Mouse (Mus musculus) bone marrow, adult 2 months (tissue): ENCODE results near the gene Tmf1. TPM values are rescaled to one million over a fixed set of nuclear protein-coding genes. Genes with fewer than 3 reads are reported as not detected.

ENCODE experiments used
- H3K27ac ChIP-seq: fragments of 200-500 bp; 2 replicates; pipeline ENCODE4 v1.5.1; 2012; ENCODE audit warnings: low read depth, mild to moderate bottlenecking, control low read depth, inconsistent platforms, low read length; ENCODE audit not compliant: control insufficient read depth, poor library complexity, insufficient read depth
- H3K4me1 ChIP-seq: fragments of 200-500 bp; 2 replicates; pipeline ENCODE4 v1.6.1; 2011; ENCODE audit warnings: low read length; ENCODE audit not compliant: control insufficient read depth, insufficient read depth
- H3K4me3 ChIP-seq: fragments of 200-500 bp; replicated peaks from 2 replicates; pipeline ENCODE3; 2011; ENCODE audit warnings: mild to moderate bottlenecking, low read depth, low read length, control low read depth; ENCODE audit not compliant: control insufficient read depth
- CTCF ChIP-seq: fragments of 200-500 bp; IDR thresholded peaks from 2 replicates; pipeline ENCODE4 v1.5.1; 2011; ENCODE audit warnings: low read length, control low read depth; ENCODE audit not compliant: control insufficient read depth, insufficient read depth
- POLR2A ChIP-seq: fragments of 200-500 bp; IDR thresholded peaks from 2 replicates; pipeline ENCODE4 v1.6.1; 2011; ENCODE audit warnings: low read depth, mild to moderate bottlenecking, control low read depth, low read length, borderline replicate concordance; ENCODE audit not compliant: control insufficient read depth
- WGBS: fragments of 180-500 bp; shearing (Covaris S2); methylation state at CpG from one replicate; pipeline ENCODE4 v1.1.7; 2018; 5-methylcytosine and 5-hydroxymethylcytosine counted together
- polyA plus RNA-seq: library from polyadenylated mRNA; stranded (reverse); fragments of >200 nt; gene quantifications from 2 replicates; pipeline ENCODE4 v1.2.4, GENCODE M21; 2011; ENCODE audit warnings: low replicate concordance; ENCODE audit not compliant: missing spikeins, insufficient read depth, insufficient read length

The Tmf1 gene
- polyA plus RNA-seq, 1 experiment = 36.2 TPM

DNA sequence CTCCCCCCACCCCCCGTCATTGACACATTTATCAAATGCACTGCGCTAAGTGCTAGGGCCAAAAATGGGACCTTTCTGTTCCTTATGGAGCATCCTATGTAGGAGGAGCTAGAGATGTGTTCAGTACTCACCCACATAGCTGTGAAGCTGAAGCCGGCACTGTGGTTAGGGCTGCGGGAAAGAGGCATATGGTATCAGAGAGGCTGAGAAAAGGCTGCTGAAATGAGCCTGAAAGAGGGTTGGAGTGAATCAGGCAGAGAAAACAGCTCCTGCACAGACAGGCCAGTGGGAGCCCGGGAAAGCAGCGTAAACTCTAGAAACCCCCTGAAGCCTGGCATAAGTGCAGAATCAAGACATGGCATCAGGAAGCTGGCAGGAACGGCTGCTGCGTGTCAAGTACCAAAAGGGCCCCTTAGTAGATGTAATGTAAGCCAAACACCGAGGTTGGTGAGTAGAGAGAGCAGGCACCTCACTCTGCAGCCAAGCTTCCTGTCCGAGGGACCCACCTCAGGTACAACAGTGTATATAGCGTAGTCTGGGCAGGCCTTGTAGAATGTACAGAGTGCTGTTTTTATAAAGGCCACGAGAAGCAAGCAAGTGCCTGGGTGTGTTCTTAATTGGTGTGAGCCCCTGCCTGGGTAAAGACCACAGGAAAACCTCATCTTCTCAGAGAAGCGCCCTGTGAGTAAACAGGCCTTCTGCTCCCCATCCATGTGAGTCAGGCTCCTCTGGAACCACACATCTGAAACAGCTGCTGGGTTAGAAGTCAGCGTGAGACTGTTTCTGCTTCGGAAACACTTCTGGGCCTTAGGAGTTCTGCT lies 42.5 kb upstream of the Tmf1 start:
- Histone ChIP-seq H3K4me1 (peaks cover 4% of the 10 kb centered on the region), H3K4me3 (no peak overlapping the region), H3K27ac (no peak overlapping the region; the same call in 1 of the 2 replicates)
- 43% methylated on average over 15 of the region's 15 CpGs for WGBS
- TF ChIP-seq CTCF = no peak
- TF ChIP-seq POLR2A = no peak

DNA sequence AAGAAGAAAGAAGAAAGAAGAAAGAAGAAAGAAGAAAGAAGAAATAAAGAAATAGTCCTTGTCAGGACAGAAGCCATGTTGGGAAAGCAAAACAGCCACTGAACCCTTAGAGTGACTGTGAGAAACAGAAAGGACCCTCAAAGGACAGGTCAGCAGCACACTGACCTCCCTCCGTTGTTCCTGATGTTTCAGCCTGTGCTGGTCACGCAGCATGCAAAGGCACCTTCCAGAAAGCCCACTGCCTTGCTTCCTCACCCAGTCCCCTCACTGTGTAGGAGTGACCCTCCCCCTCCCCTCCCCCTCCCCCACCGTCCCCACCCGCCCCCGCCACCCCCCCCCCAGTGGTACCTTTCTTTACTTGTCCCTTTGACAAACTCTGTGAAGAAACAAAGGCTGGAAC lies 41.8 kb upstream of the Tmf1 start:
- H3K4me1 ChIP-seq = peaks cover 4% of the 10 kb centered on the region
- no peak overlapping the region for H3K27ac ChIP-seq
- TF ChIP-seq CTCF (no peak), POLR2A (no peak)
- H3K4me3 ChIP-seq = no peak overlapping the region
- WGBS = 95% methylated on average over 2 of the region's 5 CpGs

DNA sequence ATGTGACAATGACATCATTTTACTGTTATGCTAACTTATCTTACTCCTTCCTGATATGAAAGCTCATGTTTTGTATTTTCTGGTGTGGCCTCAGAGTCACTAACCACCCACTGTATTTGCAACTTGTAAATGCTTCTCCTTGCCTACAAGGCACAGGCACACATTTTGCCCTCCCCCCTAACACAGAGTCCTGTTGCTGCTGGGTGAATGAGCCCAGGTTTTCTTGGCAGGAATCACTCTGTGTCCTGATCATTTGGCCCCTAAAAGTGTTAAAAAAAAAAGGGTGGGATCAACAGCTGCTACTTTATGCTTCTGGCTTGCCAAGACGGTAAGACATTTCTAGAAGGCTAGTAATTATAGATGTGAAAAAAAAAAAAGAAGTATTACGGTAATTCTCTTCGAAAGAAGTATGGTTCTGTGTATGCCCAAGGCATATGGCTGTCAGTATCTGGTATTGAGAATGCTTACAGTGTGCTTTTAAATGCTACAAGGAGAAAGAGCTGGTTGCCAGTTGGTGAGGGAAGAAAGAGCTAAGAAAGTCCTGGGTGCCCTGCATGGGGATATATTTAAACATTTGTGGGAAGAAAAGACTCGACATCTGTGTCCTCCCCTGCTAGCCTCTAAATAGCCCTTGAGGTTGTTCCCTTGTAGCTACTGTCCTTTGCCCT lies 37.4 kb upstream of the Tmf1 start:
- TF ChIP-seq POLR2A (no peak), CTCF (no peak)
- WGBS = 68% methylated on average over 4 of the region's 4 CpGs
- Histone ChIP-seq H3K4me3 (no peak overlapping the region), H3K4me1 (peaks cover 1% of the 10 kb centered on the region; the same call in 1 of the 2 replicates), H3K27ac (no peak overlapping the region)

DNA sequence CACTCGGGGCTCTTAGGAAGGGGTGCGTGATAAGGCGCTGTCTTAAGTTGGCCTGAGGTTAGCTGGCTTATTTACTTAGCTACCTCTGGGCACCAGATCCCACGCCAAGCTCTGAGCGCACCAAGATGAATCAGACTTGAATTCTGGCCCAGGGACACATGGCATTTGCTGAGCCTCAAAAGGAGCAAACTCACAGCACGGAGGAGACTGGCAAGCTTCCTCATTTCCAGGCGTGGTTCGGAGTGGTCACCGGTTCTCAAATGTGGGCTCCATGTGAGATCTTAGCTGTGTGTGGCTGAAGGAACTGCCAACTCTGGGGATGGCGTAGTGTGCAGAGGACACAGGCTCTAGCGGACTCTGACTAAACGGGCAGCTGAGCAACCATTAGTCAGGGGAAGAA lies 33.1 kb upstream of the Tmf1 start:
- WGBS = 2% methylated on average over 12 of the region's 12 CpGs
- H3K4me3 ChIP-seq = peak overlapping the region; percentile 33
- H3K4me1 ChIP-seq = peaks cover 1% of the 10 kb centered on the region; the same call in 1 of the 2 replicates
- H3K27ac ChIP-seq = no peak overlapping the region; the same call in 1 of the 2 replicates
- no peak for TF ChIP-seq CTCF

DNA sequence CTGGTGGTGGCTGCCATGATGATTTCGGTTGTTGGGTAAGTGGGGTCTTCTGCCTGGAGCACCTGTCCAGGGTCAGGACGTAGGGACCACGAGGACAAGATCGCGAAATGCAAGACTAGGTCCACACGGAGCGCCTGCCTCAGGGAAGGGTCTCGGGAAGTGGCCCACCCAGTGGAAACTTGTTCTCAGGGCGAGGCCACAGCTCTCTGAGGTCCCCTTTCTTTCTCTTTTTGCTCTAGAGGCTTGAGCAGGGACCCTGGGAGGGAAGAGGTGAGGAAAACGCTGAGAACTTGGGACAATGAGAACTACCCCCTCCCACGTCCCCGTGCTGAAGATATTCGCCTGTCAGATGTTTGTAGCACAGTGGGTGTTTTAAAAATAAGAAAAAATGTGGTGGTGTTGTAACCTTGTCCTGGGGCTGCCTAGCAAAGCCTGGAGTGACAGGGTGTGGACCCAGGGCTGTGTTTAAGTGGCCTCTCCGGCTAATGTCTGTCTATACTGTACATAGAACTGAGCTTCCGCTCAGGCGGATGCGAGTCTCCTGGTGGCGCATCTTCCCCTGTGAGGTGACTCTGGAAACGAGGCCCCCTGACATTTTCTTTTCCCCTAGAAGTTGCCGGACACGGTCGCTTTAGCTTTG lies 32.2 kb upstream of the Tmf1 start:
- Histone ChIP-seq H3K4me3 (peak overlapping the region; percentile 94), H3K4me1 (peaks cover 1% of the 10 kb centered on the region; the same call in 1 of the 2 replicates), H3K27ac (peak overlapping the region; percentile 79)
- TF ChIP-seq CTCF = no peak
- no peak for TF ChIP-seq POLR2A
- WGBS = under 1% methylated on average over 22 of the region's 22 CpGs

DNA sequence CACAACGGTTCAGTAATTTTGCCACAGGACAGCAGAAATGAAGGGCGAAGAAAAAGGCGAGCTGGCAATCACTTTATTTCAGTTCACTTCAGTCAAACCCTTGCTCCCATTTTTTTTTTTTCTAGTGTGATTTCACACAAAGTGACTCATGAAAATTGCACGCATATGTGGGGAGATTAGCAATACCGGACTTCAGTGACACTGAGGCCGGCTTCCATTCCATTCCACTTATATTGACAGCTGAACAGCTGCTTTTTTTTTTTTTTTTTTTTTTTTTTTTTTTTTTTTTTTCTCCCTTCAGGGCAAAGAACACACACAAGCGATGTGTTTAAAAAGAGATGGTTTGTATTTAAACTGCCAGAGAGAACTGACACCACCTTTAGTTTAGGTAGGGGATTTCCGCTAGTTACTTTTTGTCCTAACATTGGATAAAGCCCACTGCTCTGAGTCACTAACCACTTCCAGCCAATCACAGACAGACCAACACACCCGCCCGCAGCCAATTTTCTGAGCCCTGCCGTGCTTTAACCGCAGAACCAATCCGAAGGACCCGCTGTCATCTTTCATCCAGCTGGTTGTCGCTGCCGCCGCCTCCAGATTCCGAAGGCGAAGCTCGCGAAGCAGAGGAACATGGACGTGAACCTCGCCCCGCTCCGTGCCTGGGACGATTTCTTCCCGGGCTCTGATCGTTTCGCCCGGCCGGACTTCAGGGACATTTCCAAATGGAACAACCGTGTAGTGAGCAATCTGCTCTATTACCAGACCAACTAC lies 31.5 kb upstream of the Tmf1 start, which contains the start of gene Arl6ip5:
Arl6ip5 (plus strand) TSS at position 499 of the 771 bp plus-strand sequence.
- Histone ChIP-seq H3K4me3 (peak within 1 kb of the TSS; percentile 94), H3K27ac (peak within 1 kb of the TSS; percentile 79), H3K4me1 (peaks cover 1% of the 10 kb centered on the region; the same call in 1 of the 2 replicates)
- WGBS = 5% methylated on average over 32 of the region's 32 CpGs
- 0 out of 2 replicates have a peak, but pooled peaks have one; percentile 4 for TF ChIP-seq CTCF
- TF ChIP-seq POLR2A = peak; percentile 69; the same call in 1 of the 2 replicates

DNA sequence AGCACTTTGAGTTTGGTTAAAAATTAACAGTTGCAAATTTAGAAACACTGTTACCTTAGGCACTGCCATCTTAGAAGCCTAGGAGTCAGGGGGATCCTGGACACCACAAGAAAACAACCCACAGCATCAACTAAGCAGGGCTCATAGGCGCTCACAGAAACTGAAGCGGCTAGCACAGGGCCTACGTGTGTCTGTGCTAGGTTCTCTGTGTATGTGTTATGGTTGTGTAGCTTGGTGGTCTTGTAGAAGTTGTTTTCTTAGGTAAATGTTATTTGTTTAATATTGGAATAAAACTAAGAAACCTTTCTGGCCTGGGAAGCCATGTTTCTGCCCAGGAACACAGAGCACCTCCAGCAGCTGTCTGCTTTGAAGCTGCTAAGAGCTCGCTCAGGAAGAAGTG lies 30.8 kb upstream of the Tmf1 start:
- WGBS = 85% methylated on average over 4 of the region's 4 CpGs
- Histone ChIP-seq H3K27ac (no peak overlapping the region), H3K4me1 (peaks cover 1% of the 10 kb centered on the region; the same call in 1 of the 2 replicates), H3K4me3 (no peak overlapping the region)
- TF ChIP-seq POLR2A (no peak), CTCF (no peak)

DNA sequence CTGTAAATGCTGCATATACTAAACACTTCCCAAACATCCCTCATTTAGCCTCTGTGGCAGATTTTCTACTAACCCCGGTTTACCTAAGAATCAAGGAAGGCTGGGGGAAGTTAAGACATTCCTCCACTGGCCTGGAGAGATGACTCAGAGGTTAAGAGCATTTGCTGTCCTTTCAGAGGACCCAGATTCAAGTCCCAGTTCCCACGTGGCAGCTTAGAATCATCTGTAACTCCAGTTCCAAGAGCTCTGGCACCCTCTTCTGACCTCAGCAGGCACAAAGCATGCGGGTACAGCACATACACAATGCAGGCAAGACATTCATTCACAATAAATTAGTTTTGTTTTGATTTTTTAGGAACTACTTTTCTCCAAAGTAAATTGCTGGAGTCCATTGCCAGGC lies 30.3 kb upstream of the Tmf1 start:
- Histone ChIP-seq H3K27ac (no peak overlapping the region), H3K4me3 (no peak overlapping the region), H3K4me1 (peaks cover 1% of the 10 kb centered on the region; the same call in 1 of the 2 replicates)
- 51% methylated on average over 3 of the region's 3 CpGs for WGBS
- no peak for TF ChIP-seq CTCF
- TF ChIP-seq POLR2A = no peak
